Mouse (Mus musculus): ENCODE measurements around the gene Mbd3l2.
A peak's percentile ranks its signal among the peaks of the same experiment; 100 is the strongest.
"Not testable (repeated sequence)": the region's sequence is repeated elsewhere in the genome, so short reads cannot be mapped to it uniquely, and the experiment has no call there.

The Mbd3l2 gene

DNA sequence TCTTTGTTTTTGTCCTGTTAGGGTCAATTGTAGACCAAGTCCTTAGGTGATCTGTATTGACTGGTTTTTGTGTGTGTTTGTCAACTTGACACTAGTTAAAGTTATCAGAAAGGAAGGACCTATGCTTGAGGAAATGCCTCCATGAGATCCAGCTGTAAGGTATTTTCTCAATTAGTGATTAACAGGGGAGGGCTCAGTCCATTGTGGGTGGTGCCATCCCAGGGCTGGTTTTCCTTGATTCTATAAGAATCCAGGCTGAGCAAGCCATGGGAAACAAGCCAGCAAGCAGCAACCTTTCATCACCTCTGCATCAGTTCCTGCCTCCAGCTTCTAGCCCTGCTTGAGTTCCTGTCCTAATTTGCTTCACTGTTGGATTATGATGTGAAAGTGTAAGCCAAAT, at the start of gene Mbd3l2:
Mbd3l2 (plus strand) TSS at position 301 of the 400 bp plus-strand sequence.
- no peak for DNase-seq (ENCODE audit: low spot score in 2 of 2)

DNA sequence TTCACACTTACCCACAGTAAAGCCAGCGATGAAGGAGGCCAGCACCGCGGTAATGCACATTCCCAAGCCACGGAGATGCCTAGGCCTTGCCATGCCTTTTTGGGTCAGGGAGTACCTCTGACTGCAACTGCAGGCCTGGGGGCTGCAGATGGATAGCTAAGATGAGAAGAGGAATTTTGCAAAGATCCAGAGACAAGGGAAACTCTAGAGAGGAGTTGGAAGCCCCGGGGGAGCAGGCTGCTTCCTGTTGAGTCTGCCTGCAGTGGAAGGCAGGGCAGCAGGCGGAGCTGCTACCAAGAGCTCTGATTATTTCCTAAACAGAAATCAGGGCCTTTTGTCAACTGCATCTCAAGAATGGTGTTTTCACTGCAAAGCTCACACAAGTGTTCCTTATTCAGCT, 44.7 kb upstream of the Mbd3l2 start:
- DNase-seq (ENCODE audit: low spot score in 2 of 2): no peak

DNA sequence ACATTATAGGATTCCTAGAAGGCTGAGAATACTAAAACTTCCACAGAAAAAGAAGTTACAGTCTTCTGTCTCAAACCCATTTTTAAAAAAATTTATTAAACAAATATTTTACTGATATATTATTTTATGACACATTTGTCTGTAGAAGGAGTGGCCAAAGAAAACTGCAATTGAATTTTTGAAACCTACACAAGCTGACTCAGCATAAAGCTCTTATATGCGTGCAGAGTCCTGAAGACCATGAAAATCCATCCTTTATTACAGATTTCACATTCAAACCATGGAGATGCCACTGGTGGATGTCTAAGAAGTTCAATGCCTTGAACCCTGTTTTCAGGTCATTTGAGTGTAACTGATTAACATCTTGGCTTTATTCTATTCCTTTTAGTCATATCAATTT, 30.8 kb upstream of the Mbd3l2 start:
- DNase-seq (ENCODE audit: low spot score in 2 of 2): no peak

DNA sequence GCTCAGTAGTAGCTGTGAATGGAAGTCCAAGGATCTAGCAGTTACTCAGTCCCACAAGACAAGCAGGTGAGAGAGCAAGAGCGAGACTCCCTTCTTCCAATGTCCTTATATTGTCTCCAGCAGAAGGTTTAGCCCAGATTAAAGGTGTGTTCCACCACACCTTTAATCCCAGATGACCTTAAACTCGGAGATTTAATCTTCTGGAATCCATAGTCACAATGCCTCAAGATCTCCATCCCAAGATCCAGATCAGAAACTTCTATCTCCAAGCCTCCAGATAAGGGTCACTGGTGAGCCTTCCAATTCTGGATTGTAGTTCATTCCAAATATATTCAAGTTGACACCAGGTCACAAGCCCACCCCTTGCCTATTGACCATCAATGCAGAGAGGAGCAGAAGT, 27.6 kb upstream of the Mbd3l2 start, which contains the start of gene Naalad2:
Naalad2 (minus strand) TSS at position 101 of the 400 bp plus-strand sequence.
- DNase-seq (ENCODE audit: low spot score in 2 of 2): not testable (repeated sequence)

DNA sequence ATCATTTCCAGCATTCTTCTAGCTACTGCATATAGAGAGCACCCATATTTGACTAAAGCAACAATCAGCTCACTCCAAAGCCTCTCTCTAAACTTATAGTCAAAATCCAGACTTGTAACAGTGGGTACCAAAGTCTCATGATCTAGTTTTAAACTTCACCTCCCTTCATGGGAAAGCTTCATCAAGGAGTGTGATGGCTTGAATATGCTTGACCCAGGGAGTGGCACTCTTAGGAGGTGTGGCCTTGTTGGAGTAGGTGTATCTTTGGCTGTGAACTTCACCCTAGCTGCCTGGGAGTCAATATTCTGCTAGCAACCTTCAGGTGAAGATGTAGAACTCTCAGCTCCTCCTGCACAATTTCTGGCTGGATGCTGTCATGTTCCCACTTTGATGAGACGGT, 26.3 kb upstream of the Mbd3l2 start, which contains the start of gene Ubtfl1:
Ubtfl1 (plus strand) TSS at position 301 of the 400 bp plus-strand sequence.
- no peak for DNase-seq (ENCODE audit: low spot score in 2 of 2)

DNA sequence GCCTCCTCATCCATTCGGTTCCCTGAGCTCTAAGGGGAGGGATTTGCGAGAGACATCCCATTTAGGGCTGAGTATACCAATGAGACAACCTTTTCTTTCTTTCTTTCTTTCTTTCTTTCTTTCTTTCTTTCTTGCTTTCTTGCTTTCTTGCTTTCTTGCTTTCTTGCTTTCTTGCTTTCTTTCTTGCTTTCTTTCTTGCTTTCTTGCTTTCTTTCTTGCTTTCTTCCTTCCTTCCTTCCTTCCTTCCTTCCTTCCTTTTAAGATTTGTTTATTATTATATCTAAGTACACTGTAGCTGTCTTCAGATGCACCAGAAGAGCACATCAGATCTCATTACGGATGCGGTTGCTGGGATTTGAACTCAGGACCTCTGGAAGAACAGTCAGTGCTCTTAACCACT, 18.1 kb upstream of the Mbd3l2 start:
- DNase-seq (ENCODE audit: low spot score in 2 of 2): not testable (repeated sequence)

DNA sequence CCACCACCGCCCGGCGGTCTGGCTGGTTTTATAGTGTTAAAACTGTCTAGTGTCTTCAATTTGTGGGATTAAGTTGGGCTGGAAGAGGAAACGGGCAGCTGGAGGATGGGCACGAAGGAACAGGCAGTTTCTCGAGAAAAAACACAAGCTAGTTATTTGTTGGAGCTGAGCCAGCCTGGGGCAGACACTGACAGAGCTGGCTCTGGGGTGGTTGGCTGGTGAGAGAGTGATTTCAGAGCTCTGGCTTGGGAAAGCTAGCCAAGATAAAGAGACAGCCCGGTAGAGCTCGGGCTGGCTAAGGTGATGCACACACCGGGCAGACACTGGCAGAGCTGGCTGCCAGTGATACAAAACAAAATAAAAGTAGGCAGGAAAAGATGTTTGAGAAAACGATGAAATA, 1.2 kb downstream of the Mbd3l2 start:
- DNase-seq (ENCODE audit: low spot score in 2 of 2): no peak

DNA sequence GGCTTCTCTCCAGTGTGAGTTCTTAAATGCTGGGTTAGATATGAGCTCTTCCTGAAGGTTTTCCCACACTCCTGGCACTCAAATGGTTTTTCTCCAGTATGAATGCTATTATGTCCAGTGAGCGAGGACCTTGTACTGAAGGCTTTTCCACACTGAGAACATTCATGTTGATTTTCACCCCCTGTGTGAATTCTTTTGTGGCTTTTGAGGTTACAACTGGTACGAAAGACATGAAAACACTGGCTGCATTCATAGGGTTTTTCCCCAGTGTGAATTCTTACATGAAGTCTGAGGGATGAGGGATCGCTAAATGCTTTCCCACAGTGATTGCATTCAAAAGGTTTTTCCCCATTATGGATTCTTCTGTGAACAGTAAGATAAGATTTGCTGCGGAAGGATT, 26.1 kb downstream of the Mbd3l2 start:
- DNase-seq (ENCODE audit: low spot score in 2 of 2): no peak

DNA sequence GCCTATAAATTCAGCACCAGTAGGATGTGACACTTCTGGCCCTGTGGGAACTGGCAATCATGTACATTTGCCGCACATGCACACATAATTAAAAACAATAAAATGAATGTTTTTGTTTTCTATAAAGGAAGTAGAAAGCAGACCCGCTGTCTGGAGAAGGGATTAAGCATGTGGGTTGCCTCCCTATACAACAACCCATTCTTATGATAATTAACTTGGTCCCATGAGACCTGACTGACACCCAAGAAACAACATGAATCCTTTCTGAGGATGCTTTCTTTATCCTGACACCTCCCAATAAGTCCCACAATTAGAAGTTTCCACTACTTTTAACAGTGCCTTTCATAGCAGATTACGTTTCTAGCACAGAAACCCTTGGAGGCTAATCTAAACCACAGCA, 36.9 kb downstream of the Mbd3l2 start:
- no peak for DNase-seq (ENCODE audit: low spot score in 2 of 2)

DNA sequence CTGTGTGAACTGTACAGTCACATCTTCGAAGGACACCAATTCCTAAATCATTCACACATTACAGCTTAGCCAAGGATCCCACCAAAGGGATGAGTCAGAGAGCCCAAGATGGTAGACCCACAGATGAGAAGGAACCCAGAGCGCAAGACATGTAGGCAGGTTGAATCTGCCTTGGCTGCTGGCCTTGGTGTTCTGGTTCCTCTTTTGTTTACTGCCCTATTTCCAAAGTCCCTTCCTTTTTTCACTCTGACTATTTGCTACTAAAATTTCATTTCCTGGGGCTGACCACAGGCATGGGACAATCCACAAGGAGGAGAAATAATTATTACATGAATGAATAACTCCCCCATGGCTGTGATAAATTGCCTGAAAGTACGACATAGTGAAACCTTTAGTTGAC, 37.6 kb downstream of the Mbd3l2 start:
- DNase-seq (ENCODE audit: low spot score in 2 of 2): no peak

DNA sequence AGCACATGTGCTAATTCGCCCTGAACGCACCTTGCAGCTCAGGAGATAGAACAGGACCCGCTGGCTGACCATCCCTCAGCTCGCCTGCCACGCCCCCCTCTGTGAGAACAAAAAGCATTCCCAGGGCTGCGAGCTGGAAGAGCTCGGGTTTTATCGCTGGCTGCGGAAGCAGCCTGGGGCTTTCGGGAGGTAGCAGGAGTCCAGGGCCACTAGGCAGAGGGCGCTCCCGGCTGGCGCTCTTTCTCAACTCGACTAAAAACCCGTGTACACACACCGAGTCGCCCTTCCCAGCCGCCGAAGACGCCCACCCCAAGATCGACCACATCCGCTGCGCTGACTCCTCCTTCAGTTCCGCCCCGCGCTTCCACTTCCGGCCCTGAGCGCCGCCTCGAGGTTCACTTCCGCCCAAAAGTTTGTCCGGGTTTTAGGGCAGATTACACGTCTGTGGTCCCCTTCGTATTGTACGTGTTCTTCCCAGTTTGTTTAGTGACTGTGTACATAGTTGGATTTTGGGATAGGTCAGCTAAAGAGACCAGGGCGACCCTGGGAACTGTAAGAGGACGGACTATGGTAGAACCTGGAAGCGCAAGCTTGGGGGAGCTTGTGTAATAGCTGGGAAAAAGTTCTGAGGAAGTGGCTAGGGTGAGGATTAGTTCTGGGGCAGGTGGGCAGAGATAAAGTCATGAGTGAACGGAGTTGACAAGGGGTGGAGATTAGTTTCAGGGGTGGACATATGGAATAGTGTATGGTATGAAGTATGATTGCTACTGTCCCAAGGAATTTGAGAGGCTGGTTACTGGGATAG, 43.1 kb downstream of the Mbd3l2 start:
- DNase-seq (ENCODE audit: low spot score in 2 of 2): peak; percentile 49 to 50

DNA sequence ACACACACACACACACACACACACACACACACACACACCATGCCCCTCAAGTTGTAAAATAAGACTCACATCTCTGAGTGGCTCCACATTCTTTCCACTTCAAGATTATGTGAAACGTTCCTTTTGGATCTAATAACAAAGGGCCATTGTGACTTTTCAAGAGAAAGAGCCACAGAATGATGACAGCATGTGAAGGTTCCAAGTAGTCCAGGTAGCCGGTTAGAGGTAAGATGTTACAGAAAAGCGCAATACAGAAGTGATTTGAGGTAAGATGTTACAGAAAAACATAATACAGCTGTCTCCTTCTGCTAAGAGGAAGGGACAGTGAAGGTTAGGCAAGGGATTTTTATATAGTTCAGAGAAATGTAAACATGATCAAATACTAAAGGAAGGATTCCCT, 47.7 kb downstream of the Mbd3l2 start, which contains the start of the genes Zfp558 and Mbd3l1:
Zfp558 (minus strand) TSS at position 101 of the 400 bp plus-strand sequence.
Mbd3l1 (plus strand) TSS at position 192 of the 400 bp plus-strand sequence.
- DNase-seq (ENCODE audit: low spot score in 2 of 2): no peak

All from right cerebral cortex, postnatal 36 days (tissue).